Mouse (Mus musculus) midbrain, embryonic 14.5 days (tissue): ENCODE measurements around the gene Hist1h2bk. TPM values are rescaled to one million over a fixed set of nuclear protein-coding genes. Genes with fewer than 3 reads are reported as not detected.

Experiments used
- ATAC-seq: fragments of 200-750 bp; cut with Nextera tagmentation; 2 replicates; pipeline ENCODE4 v1.8.0; 2017; ENCODE audit warnings: moderate number of reproducible peaks, moderate library complexity; ENCODE audit not compliant: low FRiP score, low TSS enrichment
- DNase-seq: peaks from one replicate; pipeline ENCODE4 v3.0.0-alpha.2; 2015
- H3K27ac ChIP-seq: fragments of 300-500 bp; sonication (generic); replicated peaks from 2 replicates; pipeline ENCODE4 v1.5.1; 2014; ENCODE audit warnings: mild to moderate bottlenecking, low read depth, low read length, moderate library complexity
- H3K27me3 ChIP-seq: fragments of 300-500 bp; sonication (generic); 2 replicates; pipeline ENCODE4 v1.6.1; 2014; ENCODE audit warnings: low read length, control low read depth, mixed read lengths; ENCODE audit not compliant: control insufficient read depth, insufficient read depth
- H3K36me3 ChIP-seq: fragments of 300-500 bp; sonication (generic); 2 replicates; pipeline ENCODE4 v1.6.1; 2014; ENCODE audit warnings: low read length, control low read depth; ENCODE audit not compliant: control insufficient read depth, insufficient read depth
- H3K4me1 ChIP-seq: fragments of 300-500 bp; sonication (generic); 2 replicates; pipeline ENCODE4 v1.6.1; 2014; ENCODE audit warnings: mild to moderate bottlenecking, antibody characterized with exemption, low read length, control low read depth; ENCODE audit not compliant: control insufficient read depth, insufficient read depth
- H3K4me2 ChIP-seq: fragments of 300-500 bp; sonication (generic); 2 replicates; pipeline ENCODE4 v1.6.1; 2014; ENCODE audit warnings: mild to moderate bottlenecking, low read length, moderate library complexity
- H3K4me3 ChIP-seq: fragments of 300-500 bp; sonication (generic); replicated peaks from 2 replicates; pipeline ENCODE4 v1.5.1; 2014; ENCODE audit warnings: low read depth, low read length
- H3K9ac ChIP-seq: fragments of 300-500 bp; sonication (generic); replicated peaks from 2 replicates; pipeline ENCODE4 v1.6.1; 2014; ENCODE audit warnings: mild to moderate bottlenecking, low read length, moderate library complexity
- H3K9me3 ChIP-seq: fragments of 300-500 bp; sonication (generic); 2 replicates; pipeline ENCODE4 v1.6.1; 2016; ENCODE audit warnings: low read length, control low read depth, mixed read lengths; ENCODE audit not compliant: control insufficient read depth
- WGBS: fragments of 180-500 bp; shearing (Covaris S2); extraction: QIAGEN DNeasy Blood & Tissue Kit; methylation state at CpG from one replicate; pipeline ENCODE4 v1.1.7; 2014; 5-methylcytosine and 5-hydroxymethylcytosine counted together
- polyA plus RNA-seq: library from polyadenylated mRNA; unstranded; fragments of >200 nt; fragmentation: Nextera tagmentation; extraction: Ambion mirVana; gene quantifications from 2 replicates; pipeline ENCODE4 v1.2.1, GENCODE M21; 2014

The Hist1h2bk gene
- polyA plus RNA-seq, 1 experiment from 2014 or later: 1.1 TPM

DNA sequence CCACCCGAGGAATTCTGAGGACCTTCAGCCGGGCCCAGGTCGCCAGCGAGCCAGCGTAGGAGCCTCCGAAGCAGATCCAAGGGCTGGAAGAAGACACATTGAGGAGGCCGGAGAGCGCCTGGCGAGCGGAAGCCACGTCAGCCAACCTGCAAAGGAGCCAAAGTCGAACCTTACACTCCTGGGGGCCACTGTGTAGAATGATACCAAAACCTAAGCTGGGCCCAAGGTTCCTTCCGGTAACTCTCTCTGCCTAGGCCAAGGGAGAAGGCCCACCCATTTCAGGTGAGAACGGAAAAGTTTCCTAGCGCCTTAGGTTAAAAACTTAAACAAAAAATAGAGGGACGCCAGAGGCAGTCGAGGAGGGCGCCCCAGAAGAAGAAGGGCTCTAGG lies 28.6 kb upstream of the Hist1h2bk start:
- Histone ChIP-seq H3K9ac (no peak overlapping the region), H3K36me3 (no peaks in the 10 kb centered on the region), H3K27me3 (peaks cover 95% of the 10 kb centered on the region), H3K4me3 (peak overlapping the region; percentile 36), H3K9me3 (no peaks in the 10 kb centered on the region), H3K4me2 (peak overlapping the region; percentile 73), H3K4me1 (peaks cover 15% of the 10 kb centered on the region; the same call in 1 of the 2 replicates), H3K27ac (no peak overlapping the region)
- WGBS: 2% methylated on average over 18 of the region's 18 CpGs
- ATAC-seq: no peak
- DNase-seq: no peak

DNA sequence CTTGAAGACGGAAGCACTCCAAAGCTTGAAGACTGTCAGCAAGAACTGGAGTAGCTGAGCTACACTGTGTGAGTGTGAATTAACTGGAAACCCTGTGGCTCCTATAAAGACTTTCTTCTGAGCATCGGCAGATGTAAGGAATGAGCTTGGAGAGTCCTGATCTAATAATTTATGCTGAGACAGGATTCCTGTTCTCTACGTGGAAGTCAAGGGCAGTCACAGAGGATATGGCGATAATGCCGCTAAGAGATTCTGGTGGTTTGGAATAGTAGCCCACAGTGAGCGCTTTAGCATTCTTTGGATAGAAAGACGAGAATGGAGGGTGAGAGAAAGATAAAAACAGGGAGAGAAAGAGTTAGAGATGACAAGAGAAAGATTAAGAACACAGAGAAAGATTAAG lies 27.8 kb upstream of the Hist1h2bk start:
- Histone ChIP-seq H3K36me3 (no peaks in the 10 kb centered on the region), H3K9ac (no peak overlapping the region), H3K9me3 (no peaks in the 10 kb centered on the region), H3K27ac (no peak overlapping the region), H3K4me3 (no peak overlapping the region), H3K27me3 (peaks cover 95% of the 10 kb centered on the region), H3K4me1 (peaks cover 15% of the 10 kb centered on the region; the same call in 1 of the 2 replicates), H3K4me2 (no peak overlapping the region)
- WGBS: 57% methylated on average over 7 of the region's 7 CpGs
- no peak for ATAC-seq
- DNase-seq: no peak

- H3K4me3 ChIP-seq: no peak overlapping the region
Observed at GRCm38 (mm10) chr13:22008707-22009106, 27.0 kb upstream of the Hist1h2bk start.

GRCm38 (mm10) chr13:22009642-22010041 lies 26.0 kb upstream of the Hist1h2bk start, which contains the start of gene Prss16:
TSS of gene Prss16 (minus strand) at chr13:22009742.
- Histone ChIP-seq H3K4me3 (no peak within 1 kb of the TSS), H3K9me3 (no peaks in the 10 kb centered on the region), H3K27ac (no peak within 1 kb of the TSS), H3K27me3 (peaks cover 93% of the 10 kb centered on the region), H3K36me3 (no peaks in the 10 kb centered on the region), H3K4me2 (no peak within 1 kb of the TSS), H3K9ac (no peak within 1 kb of the TSS), H3K4me1 (peaks cover 15% of the 10 kb centered on the region; the same call in 1 of the 2 replicates)
- DNase-seq (no peak), ATAC-seq (no peak)
- WGBS: 41% methylated on average over 7 of the region's 7 CpGs

More at GRCm38 (mm10) chr13:22008707-22009106, 27.0 kb upstream of the Hist1h2bk start:
- no peak for ATAC-seq
- H3K4me1 ChIP-seq: peaks cover 15% of the 10 kb centered on the region; the same call in 1 of the 2 replicates
- no peaks in the 10 kb centered on the region for H3K36me3 ChIP-seq
- H3K9me3 ChIP-seq: no peaks in the 10 kb centered on the region
- no peak overlapping the region for H3K27ac ChIP-seq
- no peak overlapping the region for H3K9ac ChIP-seq
- H3K4me2 ChIP-seq: no peak overlapping the region
- DNase-seq: no peak
- H3K27me3 ChIP-seq: peaks cover 93% of the 10 kb centered on the region
- 77% methylated on average over 3 of the region's 3 CpGs for WGBS

DNA sequence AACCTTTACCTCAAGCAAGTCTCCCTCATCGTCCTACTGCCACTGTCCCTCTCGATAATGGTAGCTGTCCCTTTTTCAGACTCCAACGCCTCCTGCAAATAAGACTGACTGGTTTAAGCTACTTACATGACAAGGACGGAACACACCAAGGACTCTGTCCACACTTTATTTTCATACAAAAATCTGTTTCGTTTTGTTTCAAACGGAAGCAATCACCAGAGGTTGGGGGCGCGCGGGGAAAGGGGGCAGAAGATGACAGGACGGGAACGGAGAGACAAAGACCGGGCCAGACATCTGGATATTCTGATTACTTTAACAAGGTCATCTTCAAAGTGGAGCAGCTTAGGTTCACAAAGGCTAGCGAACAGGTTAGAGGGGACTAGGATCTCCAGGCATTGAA lies 22.0 kb upstream of the Hist1h2bk start:
- no peak for ATAC-seq
- Histone ChIP-seq H3K4me1 (no peaks in the 10 kb centered on the region), H3K4me2 (no peak overlapping the region), H3K9ac (no peak overlapping the region), H3K9me3 (0 out of 2 replicates have a peak, but pooled peaks cover 3% of the 10 kb centered on the region), H3K4me3 (no peak overlapping the region), H3K27me3 (peaks cover 86% of the 10 kb centered on the region), H3K36me3 (no peaks in the 10 kb centered on the region), H3K27ac (no peak overlapping the region)
- WGBS: 18% methylated on average over 13 of the region's 13 CpGs
- DNase-seq: no peak

- Histone ChIP-seq H3K4me2 (0 out of 2 replicates have a peak overlapping the region, but pooled peaks have one; percentile 2), H3K4me1 (no peaks in the 10 kb centered on the region), H3K27me3 (peaks cover 86% of the 10 kb centered on the region), H3K27ac (no peak overlapping the region), H3K4me3 (no peak overlapping the region), H3K9ac (no peak overlapping the region), H3K36me3 (no peaks in the 10 kb centered on the region), H3K9me3 (0 out of 2 replicates have a peak, but pooled peaks cover 3% of the 10 kb centered on the region)
- DNase-seq (no peak), ATAC-seq (no peak)
- WGBS: 17% methylated on average over 17 of the region's 17 CpGs
Observed at GRCm38 (mm10) chr13:22014411-22014845, 21.2 kb upstream of the Hist1h2bk start.

DNA sequence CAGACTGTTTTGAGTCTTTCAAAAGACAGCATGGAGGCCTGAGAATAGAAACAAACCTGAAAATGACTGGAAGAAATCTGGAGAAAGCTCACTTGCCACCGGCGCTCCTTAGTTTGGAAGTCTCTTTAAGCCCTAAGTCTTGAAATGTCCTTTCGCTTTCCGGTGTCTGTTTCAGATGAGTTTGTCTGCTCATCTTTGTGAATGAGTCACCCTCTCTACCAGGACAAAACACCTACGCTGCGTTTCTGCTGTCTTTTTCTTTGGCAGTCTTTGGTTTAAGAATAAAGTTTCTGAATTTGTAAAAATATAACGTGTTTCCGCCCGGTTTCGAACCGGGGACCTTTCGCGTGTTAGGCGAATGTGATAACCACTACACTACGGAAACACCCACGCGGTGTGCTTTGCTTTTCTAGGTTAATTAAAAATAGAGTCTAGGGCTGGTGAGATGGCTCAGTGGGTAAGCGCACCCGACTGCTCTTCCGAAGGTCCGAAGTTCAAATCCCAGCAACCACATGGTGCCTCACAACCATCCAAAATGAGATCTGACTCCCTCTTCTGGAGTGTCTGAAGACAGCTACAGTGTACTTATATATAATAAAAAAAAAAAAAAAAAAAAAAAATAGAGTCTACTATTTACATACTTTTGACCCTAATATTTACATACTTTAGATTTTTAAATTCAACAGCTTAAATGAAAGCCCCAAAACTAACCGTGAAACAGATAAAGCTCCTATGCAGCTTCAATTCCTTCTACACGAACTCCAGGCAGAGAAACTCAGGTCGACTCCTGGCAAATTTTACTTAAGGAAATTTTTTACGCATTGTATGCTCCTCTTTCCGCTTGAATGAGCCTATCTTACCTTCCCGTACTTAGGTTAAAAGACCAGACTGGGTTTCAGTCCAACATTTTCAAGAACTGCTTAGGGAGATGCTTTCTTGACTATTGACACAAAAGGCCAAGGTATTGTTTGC lies 19.9 kb upstream of the Hist1h2bk start:
- H3K4me1 ChIP-seq: peaks cover 6% of the 10 kb centered on the region; the same call in 1 of the 2 replicates
- H3K4me3 ChIP-seq: no peak overlapping the region
- H3K9ac ChIP-seq: no peak overlapping the region
- no peak overlapping the region for H3K27ac ChIP-seq
- DNase-seq: peak; percentile 79
- 0 out of 2 replicates have a peak, but pooled peaks cover 3% of the 10 kb centered on the region for H3K9me3 ChIP-seq
- H3K27me3 ChIP-seq: peaks cover 85% of the 10 kb centered on the region
- WGBS: 16% methylated on average over 27 of the region's 27 CpGs
- no peak for ATAC-seq
- H3K36me3 ChIP-seq: no peaks in the 10 kb centered on the region
- H3K4me2 ChIP-seq: no peak overlapping the region

DNA sequence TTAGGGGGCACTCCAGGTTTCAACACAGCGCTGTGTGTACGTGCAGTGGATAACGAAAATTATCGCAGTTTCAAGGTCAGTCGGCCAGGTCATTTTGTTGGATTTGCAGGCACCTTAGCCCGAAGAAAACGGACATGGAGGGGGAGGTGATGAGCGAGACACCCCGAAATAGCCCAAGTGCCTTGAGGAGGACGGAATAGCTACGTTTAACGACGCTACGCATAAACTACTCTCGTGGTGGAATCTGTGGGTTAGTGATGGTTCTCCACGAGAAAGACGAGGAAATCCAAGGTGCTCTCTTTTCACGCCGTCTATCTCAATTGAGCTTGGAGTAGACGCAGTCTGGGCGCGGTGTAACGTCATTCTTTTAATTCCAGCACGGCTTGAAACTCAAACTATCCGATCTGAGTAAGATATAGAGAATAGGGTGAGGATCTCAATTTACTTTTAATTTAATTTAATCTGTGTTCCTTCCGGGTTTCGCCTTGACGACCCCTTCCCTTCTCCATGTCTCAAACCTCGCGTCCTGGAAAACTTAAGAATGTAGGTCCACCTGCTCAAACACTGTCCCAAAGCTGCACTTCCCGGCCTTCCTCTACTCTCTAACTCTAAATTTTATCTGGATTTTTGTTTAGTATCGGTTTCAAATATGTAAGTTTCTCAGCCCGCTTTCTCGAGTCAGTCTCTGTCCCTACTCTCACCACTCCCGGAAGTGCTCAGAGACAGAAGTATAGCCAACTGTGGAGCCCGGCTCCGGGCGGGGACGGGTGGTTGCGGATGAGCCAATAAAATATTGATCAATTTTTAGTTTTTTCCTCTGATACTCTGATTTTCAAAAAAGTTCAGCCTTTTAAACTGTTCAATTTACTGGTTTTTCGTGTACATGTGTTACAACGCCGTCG lies 15.5 kb upstream of the Hist1h2bk start:
- ATAC-seq: no peak
- peak overlapping the region; percentile 58 for H3K4me2 ChIP-seq
- DNase-seq: peak; percentile 41
- H3K4me3 ChIP-seq: peak overlapping the region; percentile 33
- 0 out of 2 replicates have a peak overlapping the region, but pooled peaks have one; percentile 21 for H3K9ac ChIP-seq
- under 1% methylated on average over 44 of the region's 44 CpGs for WGBS
- peaks cover 59% of the 10 kb centered on the region for H3K27me3 ChIP-seq
- 0 out of 2 replicates have a peak, but pooled peaks cover 1% of the 10 kb centered on the region for H3K9me3 ChIP-seq
- peaks cover 6% of the 10 kb centered on the region; the same call in 1 of the 2 replicates for H3K4me1 ChIP-seq
- H3K27ac ChIP-seq: no peak overlapping the region
- H3K36me3 ChIP-seq: no peaks in the 10 kb centered on the region
